Mouse (Mus musculus): ENCODE measurements at regions not wholly inside any gene's neighbourhood (a gene's known extent, or its start where the extent isn't known, plus 50 kb on each side); places are given as distances from the start of the nearest gene placed in this dataset.
A peak's percentile ranks its signal among the peaks of the same experiment; 100 is the strongest.

DNA sequence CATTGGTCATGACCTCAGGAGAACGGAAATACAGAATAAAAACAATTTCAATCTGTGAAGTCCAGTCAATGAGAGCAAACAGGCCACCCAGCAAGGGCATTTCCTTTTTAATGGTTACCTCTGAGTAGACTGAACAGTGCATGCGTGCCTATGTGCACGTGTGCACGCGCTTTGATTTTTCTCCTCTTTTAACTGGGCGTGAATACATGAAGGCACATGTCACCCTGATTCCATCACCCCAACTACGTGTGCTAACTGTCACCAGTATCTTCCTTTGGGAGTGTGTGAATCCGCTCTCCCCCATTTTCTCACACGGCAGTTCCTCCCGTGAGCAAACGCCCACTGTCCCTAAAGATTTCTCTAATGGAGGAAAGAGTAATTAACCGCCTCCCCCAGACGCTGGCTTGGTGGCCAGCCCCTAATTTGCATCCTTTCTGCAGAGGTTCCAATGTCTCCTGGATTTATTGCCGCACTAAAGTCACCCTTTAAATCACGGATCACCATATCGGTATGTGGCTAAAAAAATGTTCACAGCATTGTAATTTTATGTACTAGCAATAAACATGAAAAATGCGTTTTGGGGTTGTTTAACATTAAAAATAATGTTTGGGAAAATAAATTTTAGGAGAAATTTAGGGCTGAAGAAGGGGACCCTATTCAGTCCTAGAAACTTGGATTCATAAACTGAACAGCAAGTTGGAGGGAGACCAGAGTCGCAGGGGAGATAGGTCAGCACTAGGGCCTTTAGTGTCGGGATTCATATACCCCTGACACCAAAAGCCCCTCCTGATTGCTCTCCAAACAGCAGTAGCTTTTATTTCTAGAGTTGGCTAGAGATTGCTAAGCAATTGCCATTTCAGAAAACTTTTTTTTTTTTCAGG lies 84.6 kb downstream of the Gm11011 start:
- WGBS, result 65% methylated on average over 19 of the region's 19 CpGs
- H3K4me2 ChIP-seq (ENCODE audit: low read depth, low read length), result no peak overlapping the region
- no peak overlapping the region for H3K27ac ChIP-seq
- no peaks in the 10 kb centered on the region for H3K36me3 ChIP-seq (ENCODE audit: insufficient read depth, low read length)
- no peaks in the 10 kb centered on the region for H3K4me1 ChIP-seq (ENCODE audit: insufficient read depth, low read length)
- H3K27me3 ChIP-seq (ENCODE audit: insufficient read depth, low read length), result no peaks in the 10 kb centered on the region
- DNase-seq (ENCODE audit: low spot score) (no peak), ATAC-seq (no peak)
- no peak for TF ChIP-seq CTCF (IDR thresholded peaks at IDR 0.05; ENCODE audit: low read depth)
- no peak overlapping the region for H3K4me3 ChIP-seq (ENCODE audit: low read length)
- no peak overlapping the region for H3K9ac ChIP-seq (replicated peaks; ENCODE audit: low read length)
- no peaks in the 10 kb centered on the region for H3K9me3 ChIP-seq (ENCODE audit: low read length)

- no peaks in the 10 kb centered on the region for H3K9me3 ChIP-seq (ENCODE audit: low read length)
- H3K4me3 ChIP-seq (ENCODE audit: low read length), result no peak overlapping the region
- no peak overlapping the region for H3K9ac ChIP-seq (replicated peaks; ENCODE audit: low read length)
- peak; percentile 25 for DNase-seq (ENCODE audit: low spot score)
- H3K4me2 ChIP-seq (ENCODE audit: low read depth, low read length), result no peak overlapping the region
- WGBS, result 53% methylated on average over 11 of the region's 11 CpGs
- no peak overlapping the region for H3K27ac ChIP-seq
- H3K36me3 ChIP-seq (ENCODE audit: insufficient read depth, low read length), result no peaks in the 10 kb centered on the region
- TF ChIP-seq CTCF (IDR thresholded peaks at IDR 0.05; ENCODE audit: low read depth), result no peak
- H3K4me1 ChIP-seq (ENCODE audit: insufficient read depth, low read length), result no peaks in the 10 kb centered on the region
- no peak for ATAC-seq
- no peaks in the 10 kb centered on the region for H3K27me3 ChIP-seq (ENCODE audit: insufficient read depth, low read length)
These were observed 85.7 kb downstream of the Gm11011 start for GRCm38 (mm10) chr2:169501736-169502340.

GRCm38 (mm10) chr2:169495368-169495767 lies 92.2 kb downstream of the Gm11011 start:
- Histone ChIP-seq H3K4me2 (ENCODE audit: low read depth, low read length) (no peak overlapping the region), H3K4me3 (ENCODE audit: low read length) (no peak overlapping the region), H3K27ac (no peak overlapping the region), H3K9me3 (ENCODE audit: low read length) (no peaks in the 10 kb centered on the region), H3K4me1 (ENCODE audit: insufficient read depth, low read length) (no peaks in the 10 kb centered on the region), H3K36me3 (ENCODE audit: insufficient read depth, low read length) (no peaks in the 10 kb centered on the region), H3K27me3 (ENCODE audit: insufficient read depth, low read length) (no peaks in the 10 kb centered on the region), H3K9ac (replicated peaks; ENCODE audit: low read length) (no peak overlapping the region)
- DNase-seq (ENCODE audit: low spot score), result no peak
- TF ChIP-seq CTCF (IDR thresholded peaks at IDR 0.05; ENCODE audit: low read depth), result no peak
- ATAC-seq, result no peak
- WGBS, result 89% methylated on average over 10 of the region's 10 CpGs

- Histone ChIP-seq H3K36me3 (ENCODE audit: insufficient read depth, low read length) (no peaks in the 10 kb centered on the region), H3K9ac (replicated peaks; ENCODE audit: low read length) (no peak overlapping the region), H3K27ac (no peak overlapping the region), H3K4me2 (ENCODE audit: low read depth, low read length) (no peak overlapping the region), H3K4me3 (ENCODE audit: low read length) (no peak overlapping the region), H3K9me3 (ENCODE audit: low read length) (no peaks in the 10 kb centered on the region), H3K27me3 (ENCODE audit: insufficient read depth, low read length) (no peaks in the 10 kb centered on the region), H3K4me1 (ENCODE audit: insufficient read depth, low read length) (no peaks in the 10 kb centered on the region)
- DNase-seq (ENCODE audit: low spot score) (no peak), ATAC-seq (no peak)
- WGBS, result 52% methylated on average over 11 of the region's 11 CpGs
- no peak for TF ChIP-seq CTCF (IDR thresholded peaks at IDR 0.05; ENCODE audit: low read depth)
These were observed 92.8 kb downstream of the Gm11011 start for GRCm38 (mm10) chr2:169494503-169495311.

GRCm38 (mm10) chr2:169493609-169494275 lies 93.8 kb downstream of the Gm11011 start:
- TF ChIP-seq CTCF (IDR thresholded peaks at IDR 0.05; ENCODE audit: low read depth), result no peak
- Histone ChIP-seq H3K27ac (no peak overlapping the region), H3K27me3 (ENCODE audit: insufficient read depth, low read length) (no peaks in the 10 kb centered on the region), H3K4me1 (ENCODE audit: insufficient read depth, low read length) (no peaks in the 10 kb centered on the region), H3K36me3 (ENCODE audit: insufficient read depth, low read length) (no peaks in the 10 kb centered on the region), H3K9me3 (ENCODE audit: low read length) (no peaks in the 10 kb centered on the region), H3K9ac (replicated peaks; ENCODE audit: low read length) (no peak overlapping the region), H3K4me2 (ENCODE audit: low read depth, low read length) (no peak overlapping the region), H3K4me3 (ENCODE audit: low read length) (no peak overlapping the region)
- ATAC-seq (no peak), DNase-seq (ENCODE audit: low spot score) (no peak)
- WGBS, result 64% methylated on average over 16 of the region's 16 CpGs

GRCm38 (mm10) chr2:169483934-169484333 lies 103.6 kb downstream of the Gm11011 start:
- DNase-seq (ENCODE audit: low spot score), result no peak
- no peak for TF ChIP-seq CTCF (IDR thresholded peaks at IDR 0.05; ENCODE audit: low read depth)
- no peak overlapping the region for H3K4me2 ChIP-seq (ENCODE audit: low read depth, low read length)
- WGBS, result 60% methylated on average over 8 of the region's 8 CpGs
- no peaks in the 10 kb centered on the region for H3K4me1 ChIP-seq (ENCODE audit: insufficient read depth, low read length)
- H3K4me3 ChIP-seq (ENCODE audit: low read length), result no peak overlapping the region
- no peaks in the 10 kb centered on the region for H3K36me3 ChIP-seq (ENCODE audit: insufficient read depth, low read length)
- no peak overlapping the region for H3K27ac ChIP-seq
- H3K27me3 ChIP-seq (ENCODE audit: insufficient read depth, low read length), result no peaks in the 10 kb centered on the region
- no peak overlapping the region for H3K9ac ChIP-seq (replicated peaks; ENCODE audit: low read length)
- H3K9me3 ChIP-seq (ENCODE audit: low read length), result no peaks in the 10 kb centered on the region
- ATAC-seq, result no peak

Data from hindbrain, postnatal 0 days (tissue).